Mouse (Mus musculus) right cerebral cortex, adult 18-20 months (tissue): ENCODE measurements around the gene Lpar1.

Source experiments
- DNase-seq: peaks from one replicate; pipeline ENCODE4 v3.0.0; 2022; ENCODE audit warnings: mixed read lengths

Lpar1 gene

GRCm38 (mm10) chr4:58438654-58439053 is 115.0 kb downstream of the Lpar1 start:
- no peak for DNase-seq

- no peak for DNase-seq
Measured at GRCm38 (mm10) chr4:58437271-58437670, 116.4 kb downstream of the Lpar1 start.

- no peak for DNase-seq
Measured at GRCm38 (mm10) chr4:58423276-58423930, 130.3 kb downstream of the Lpar1 start.

DNA sequence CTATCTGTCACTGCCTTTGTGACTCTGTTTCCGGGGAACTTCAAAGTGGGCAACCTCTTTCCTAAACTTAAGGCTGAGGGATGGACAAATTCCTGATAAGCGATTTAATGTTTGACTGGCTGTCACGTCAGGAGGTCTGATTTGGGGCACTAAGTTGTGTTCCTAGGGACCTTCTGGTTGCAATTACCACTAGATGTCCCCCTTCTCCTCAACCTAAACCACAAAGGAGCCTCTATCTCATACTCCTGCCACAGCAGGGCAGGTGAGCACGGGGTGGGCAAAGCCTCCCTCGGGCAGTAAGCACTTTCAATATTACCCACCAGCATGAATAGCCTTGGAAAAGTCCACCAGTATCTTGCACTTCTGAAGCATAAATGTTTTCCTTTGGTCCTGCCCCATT is 134.5 kb downstream of the Lpar1 start:
- DNase-seq = no peak

- DNase-seq = peak; percentile 18
Measured at GRCm38 (mm10) chr4:58417319-58417718, 136.4 kb downstream of the Lpar1 start.

GRCm38 (mm10) chr4:58415537-58415936 is 138.2 kb downstream of the Lpar1 start:
- DNase-seq = no peak

DNA sequence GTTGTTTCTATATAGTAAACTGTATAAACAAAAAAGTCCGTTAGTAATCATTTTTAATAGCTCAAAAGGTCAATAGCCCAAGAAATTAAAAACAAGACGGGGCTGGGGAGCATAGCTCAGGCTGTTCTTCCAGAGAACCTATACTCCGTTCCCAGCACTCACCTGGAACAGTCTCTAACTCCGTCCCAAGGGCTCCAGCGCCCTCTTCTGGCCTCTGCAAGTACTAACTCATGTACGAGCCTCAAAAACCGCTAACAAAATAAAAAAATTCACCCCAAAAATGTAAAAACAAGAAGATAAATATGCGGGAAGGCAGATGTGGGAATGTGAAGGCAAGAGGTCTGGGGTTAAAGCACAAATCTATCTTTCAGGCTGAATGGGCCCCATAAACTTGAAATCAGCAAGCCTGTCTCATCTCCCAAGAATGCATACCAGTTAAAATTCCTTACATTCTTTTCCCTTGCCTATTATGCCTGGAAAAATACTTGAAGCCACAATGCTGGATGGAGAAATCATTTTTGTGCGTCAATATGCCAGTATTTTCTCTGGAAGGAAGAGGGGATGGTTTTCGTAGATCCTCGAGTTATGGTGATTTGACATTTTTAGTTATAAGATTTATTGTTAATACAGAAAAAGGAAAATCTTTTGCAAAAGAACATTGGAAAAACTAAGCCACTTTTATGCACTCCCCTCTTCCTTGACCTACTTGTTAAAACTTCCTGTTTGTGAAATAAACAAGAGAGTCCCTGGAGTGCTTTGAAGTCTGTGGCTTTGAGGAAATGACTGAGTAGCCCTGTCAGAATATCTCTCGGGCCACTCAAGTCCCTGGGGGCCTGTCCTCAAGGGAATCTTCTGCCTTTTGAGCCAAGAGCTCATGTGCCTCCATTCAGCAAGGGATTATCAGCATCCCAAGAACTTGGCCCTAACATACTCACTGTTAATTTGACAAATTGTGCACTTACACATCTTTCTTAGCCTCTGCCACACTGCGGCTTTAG is 140.2 kb downstream of the Lpar1 start:
- no peak for DNase-seq

DNA sequence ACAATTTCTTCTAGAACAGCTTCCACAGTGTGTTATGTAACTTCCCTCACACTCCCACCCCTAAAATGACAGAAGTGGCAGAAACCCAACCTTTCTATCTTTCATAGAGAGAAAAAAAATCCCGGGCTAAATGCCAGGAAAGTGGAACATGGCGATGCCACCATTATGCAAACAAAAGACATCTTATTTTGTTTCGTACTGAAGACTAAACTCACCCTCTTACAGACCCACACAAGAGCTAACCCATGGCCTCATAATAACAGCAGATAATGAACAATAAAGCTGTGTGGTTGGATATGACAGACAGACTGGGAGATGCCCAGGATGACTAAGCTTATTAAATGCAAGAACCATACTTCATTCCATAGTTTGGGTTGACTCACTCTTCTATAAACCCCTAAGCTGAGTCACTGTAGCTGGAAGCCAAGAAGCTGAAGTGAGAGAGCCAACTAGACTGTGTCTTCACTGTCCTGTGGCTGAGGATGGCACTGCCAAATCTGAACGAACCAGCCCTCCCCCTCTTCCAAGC is 151.7 kb downstream of the Lpar1 start:
- DNase-seq = peak; percentile 81

DNA sequence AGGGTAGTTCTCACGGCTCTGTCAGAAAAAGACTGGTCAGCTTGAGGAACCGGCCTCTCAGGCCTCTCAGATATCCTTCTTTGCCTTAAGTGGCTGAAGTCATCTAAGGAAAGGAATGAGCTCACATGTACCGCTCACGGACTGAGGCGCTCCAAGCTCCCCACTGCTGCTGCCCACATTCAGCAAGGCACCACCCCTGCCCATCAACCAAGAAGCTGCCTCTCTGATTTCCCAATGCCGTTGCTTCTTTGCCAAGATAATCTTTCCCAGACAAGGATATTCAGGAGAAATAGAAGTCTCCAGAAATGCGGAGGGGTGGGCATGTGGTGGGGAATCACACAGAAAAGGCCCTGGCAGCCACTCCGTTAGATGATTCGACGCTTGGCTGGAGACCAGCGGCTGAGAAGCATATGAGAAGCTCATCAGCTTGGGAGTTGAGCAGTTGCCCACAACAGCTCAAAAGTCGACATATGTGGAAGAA is 152.8 kb downstream of the Lpar1 start:
- peak; percentile 85 for DNase-seq
